Mouse (Mus musculus) spleen, adult 18-20 months (tissue): ENCODE results near the gene Nsun2.

Experiments
- DNase-seq, 2 experiments: peaks; one replicate each; pipeline ENCODE4 v3.0.0; 2022; ENCODE audit warnings: mixed read lengths in 2 of 2

The Nsun2 gene

DNA sequence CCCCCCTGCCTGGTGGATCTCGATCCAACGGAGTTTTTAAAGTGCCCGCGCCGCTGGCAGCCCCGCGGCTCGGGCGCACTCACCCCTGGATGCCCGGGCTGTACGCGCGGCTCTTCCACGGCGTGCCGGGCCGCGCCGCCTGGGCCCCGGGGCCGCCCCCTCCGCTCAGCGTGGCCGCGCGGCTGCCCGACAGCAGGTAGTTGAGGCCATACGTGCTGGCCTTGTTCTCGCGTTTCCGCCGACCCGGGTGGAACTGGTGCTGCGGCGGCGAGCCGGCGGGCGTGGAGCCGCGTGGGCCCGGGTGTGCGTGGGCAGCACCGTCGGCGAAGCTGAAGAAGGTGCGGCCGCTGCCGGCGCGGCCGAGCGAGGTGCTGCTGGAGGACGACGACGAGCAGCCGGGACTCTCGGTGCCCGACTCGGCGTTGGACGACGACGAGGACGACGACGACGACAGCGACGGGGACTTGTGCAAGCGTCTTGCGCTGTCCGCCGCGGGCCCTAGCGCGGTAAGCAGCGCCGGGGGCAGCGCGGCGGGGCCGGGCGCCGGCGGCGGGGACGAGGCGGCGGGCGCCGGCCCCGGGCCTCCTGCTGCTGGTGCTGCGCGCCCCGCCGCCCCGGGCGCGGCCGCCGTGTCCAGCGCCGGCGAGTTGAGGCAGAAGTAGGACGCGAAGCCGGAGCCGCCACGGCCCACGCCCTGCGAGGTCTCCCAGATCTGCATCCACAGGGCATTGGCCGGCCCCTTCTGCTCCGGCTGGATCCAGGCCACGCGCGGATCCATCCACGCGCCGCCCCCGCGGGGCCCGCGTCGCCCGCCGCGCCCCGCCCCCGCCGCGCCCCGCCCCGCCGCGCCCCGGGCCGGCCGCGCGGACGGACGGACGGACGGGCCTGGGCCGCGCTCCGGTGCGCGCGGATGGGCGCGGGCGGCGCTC is at the start of gene Nsun2:
Gene Nsun2, plus strand, starts transcription at position 342 of the 929 bp plus-strand sequence.
- DNase-seq, result peak; percentile 43 to 53

DNA sequence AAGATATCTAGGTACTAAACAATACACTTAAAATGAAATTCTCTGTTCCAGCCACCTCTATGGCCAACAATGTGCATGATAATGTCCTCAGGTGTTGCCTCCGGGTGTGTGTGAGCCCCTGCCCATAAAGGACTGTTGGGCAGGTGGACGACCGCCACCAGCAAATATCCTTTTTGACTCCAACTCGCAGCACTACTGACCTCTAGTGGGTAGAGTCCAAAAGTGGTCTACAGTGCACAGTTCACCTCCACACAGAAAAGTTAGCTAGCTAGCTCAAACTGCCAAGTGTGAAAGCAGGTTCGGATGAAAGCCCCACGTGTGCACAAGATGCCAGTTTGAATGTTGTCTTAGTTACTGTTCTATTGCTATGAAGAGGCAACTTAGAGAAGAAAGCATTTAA is 48.2 kb upstream of the Nsun2 start:
- no peak for DNase-seq

- no peak for DNase-seq
Observed at GRCm38 (mm10) chr13:69485833-69486232, 47.7 kb upstream of the Nsun2 start.

- no peak for DNase-seq
Observed at GRCm38 (mm10) chr13:69487108-69487507, 46.4 kb upstream of the Nsun2 start.

GRCm38 (mm10) chr13:69487611-69488275 is 45.8 kb upstream of the Nsun2 start:
- no peak for DNase-seq

DNA sequence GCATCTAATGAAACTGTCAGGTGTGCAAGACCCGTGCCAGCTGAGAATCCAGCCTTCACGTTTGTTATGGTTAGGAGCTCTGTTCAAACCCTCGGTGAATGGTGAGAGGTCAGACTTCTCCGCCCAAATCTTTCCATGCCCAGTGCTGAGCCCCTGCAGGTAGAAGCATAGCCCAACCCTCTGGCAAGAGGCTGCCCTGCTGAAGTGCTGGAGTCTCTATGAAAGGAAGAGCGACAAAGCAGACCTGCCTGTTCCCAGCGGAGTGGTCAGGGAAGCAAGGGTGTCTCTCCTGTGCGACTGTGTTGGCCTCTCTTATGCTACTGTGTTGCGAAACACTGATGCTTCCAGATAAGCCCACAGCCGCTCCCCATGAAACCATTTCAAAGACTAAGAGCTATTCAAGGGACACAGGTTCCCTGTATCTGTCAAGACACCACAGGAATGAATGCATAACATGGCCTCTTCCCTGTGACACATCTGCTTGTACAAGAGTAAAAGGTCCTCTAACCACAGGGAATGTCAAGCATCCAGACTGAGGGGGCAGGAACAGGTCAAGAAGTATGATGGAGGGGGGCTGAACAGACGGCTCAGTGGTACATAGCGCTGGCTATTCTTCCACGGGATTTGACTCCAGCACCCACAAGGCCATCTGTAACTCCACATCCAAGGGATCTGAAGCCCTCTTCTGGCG is 44.8 kb upstream of the Nsun2 start:
- DNase-seq, result no peak

GRCm38 (mm10) chr13:69489777-69490176 is 43.8 kb upstream of the Nsun2 start:
- no peak for DNase-seq

DNA sequence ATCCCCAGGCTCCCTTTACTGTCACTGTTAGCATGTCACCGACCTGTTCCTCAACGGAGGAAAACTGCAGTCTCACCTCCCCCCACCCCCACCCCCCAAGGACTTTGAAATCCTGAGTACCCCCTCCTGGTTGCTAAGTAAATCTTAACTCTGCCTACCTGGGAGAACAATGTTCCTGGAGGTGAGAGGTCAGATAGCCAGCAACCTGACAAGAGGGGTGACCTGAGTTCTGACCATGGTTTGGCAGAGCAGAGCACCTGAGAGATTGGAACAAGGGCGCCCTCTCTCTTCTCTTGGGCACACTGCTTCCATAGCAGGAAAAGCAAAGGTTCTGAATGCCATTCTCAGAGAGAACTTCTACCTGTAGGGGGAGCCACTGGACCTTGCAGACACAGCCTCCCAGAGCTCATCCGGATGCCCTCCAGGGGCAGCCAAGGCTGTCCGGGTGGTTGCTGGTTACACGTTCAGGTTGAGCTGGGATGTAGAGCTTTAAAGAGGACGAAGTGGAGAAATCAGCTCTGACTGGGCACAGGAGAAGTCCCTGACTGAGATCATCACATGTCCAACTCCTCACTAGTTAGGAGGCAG is 40.6 kb upstream of the Nsun2 start:
- peak in 1 of 2 experiments; percentile 11 for DNase-seq

DNA sequence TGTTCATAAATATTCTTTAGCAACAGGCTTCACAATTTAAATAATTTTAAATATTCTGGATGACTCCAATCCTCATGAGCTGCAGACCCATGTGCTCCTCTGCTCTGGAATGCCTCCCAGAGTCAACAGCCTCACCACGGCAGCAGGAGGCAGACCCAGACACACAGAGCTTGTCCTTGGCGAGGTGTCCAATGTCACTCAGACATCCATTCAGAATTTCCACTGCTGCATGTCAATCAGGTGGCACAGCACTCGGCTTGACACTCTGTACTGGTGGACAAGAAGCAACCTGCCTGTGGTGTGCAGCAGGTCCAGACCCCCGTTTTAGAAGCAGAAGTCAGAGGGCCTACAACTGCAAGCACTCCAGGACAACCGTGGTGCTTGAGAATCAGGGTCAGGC is 35.3 kb upstream of the Nsun2 start:
- DNase-seq, result no peak

GRCm38 (mm10) chr13:69502157-69502750 is 31.3 kb upstream of the Nsun2 start:
- DNase-seq, result no peak

- DNase-seq, result no peak
Observed at GRCm38 (mm10) chr13:69502863-69503262, 30.7 kb upstream of the Nsun2 start.

- DNase-seq, result no peak
Observed at GRCm38 (mm10) chr13:69506341-69507086, 27.0 kb upstream of the Nsun2 start.

GRCm38 (mm10) chr13:69507666-69508065 is 25.9 kb upstream of the Nsun2 start:
- no peak for DNase-seq

DNA sequence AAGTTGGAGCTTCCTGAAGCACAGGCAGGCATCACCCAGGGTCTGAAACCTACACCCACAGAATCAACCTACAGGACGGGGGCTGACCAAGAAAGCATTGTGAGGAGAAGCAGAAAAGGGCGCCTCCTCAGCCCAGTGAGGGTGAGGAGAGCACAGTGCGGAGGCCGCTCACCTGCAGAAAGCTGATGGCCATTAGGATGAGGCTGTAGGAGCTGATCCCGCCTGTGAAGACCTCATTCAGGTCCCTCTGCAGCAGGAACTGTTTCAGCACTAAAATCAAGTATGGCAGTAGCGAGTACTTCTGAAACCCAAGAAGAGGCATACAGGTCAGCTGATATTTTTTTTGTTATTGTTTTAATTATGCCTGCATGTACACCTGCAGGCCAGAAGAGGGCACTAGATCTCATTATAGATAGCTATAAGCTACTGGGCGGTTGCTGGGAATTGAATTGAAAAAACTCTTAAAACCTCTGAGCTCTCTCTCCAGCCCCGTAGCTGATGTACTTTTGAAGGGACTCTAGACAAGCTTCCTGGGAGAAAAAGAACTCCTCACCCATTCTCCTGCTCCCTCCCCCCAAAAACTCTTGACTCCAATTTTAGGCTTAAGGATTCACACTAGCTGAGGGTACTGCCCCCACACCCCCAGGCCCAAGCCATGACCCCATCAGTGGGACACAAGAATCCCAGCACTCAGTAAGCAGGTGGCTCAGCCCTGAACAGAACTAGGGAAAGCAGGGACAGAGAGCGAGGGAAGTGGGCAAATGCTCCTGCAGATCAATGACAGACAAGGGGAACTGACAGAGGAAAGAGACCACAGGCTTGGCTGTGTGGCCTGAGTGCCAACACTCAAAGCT is 23.9 kb upstream of the Nsun2 start:
- no peak for DNase-seq

DNA sequence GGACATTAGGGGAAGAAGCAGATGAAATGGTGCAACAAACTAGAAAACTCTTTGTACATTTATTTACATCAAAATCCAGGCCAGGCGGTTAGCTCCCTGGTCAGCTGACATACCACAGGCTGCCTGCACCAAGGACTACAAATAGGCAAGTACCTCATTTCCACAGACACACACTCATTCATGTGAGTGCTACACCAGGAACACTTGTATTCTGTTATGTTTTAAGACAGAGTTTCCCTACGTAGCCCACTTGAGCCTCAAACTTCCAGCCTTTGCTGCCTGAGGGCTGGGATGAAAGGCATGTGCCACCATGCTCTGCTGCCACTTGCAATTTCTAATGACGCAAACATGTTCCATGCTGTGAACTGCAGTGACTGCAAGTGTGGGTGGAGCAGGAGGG is 18.5 kb upstream of the Nsun2 start:
- DNase-seq, result no peak

DNA sequence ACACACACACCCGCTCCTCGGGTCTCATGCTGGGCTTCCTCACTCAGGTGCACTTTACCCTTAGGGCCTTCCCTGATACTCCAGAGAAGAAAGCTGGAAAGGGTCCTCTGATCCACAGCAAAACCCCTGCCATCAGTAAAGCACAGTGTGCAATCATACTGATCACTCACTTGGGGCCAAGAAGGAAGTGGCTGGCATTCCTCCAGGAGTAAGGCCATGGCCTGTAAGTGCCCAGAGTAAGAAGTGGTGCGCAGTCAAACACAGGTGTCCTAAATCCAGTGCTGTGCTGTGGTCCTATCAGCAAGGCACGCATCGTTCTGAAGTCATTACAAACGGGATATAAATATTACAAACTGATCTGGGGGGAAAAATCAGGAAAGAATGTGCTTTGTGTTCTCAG is 16.1 kb upstream of the Nsun2 start:
- no peak for DNase-seq

DNA sequence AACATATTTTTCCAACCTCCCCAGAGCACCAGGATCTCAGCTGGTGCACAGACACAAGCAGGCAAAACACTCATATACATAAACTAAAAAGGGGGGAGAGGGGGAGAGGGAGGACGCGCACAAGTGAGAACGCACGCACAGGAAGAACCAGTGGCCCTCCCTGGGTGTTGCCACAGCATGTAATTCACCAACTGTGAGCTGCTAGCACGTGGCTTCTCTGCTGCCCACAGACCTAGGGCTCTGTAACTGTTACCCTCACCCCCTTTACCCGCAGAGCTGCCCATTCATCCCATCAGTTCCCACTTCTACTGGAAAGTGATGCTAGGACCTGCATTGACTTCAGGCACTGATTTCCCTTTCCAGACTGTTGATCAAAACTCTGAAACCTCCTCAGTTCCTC is 14.4 kb upstream of the Nsun2 start:
- DNase-seq, result no peak

- DNase-seq, result no peak
Observed at GRCm38 (mm10) chr13:69522161-69522791, 11.3 kb upstream of the Nsun2 start.

- no peak for DNase-seq
Observed at GRCm38 (mm10) chr13:69523444-69524157, 9.9 kb upstream of the Nsun2 start.

DNA sequence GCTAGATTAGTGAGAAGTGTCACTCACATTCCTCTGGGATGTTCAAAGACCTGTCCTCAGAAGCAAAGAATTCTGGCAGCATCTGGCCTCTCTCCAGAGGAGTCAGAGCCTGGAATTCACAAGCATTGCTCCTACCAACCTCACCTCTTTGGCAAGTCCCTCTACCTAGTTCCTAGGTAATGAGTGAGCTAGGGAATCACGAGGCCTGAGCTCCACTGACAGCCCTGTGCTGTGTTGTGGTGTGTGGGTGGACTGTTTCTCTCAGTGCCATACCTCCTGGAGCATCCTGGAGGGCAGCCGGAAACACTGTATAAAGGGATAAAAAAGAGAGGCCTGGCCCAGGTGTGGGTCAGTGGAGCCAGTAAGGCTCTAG is 9.4 kb upstream of the Nsun2 start:
- no peak for DNase-seq
